Mouse (Mus musculus): ENCODE results near the gene Fxyd5.

Gene Fxyd5

GRCm38 (mm10) chr7:31041023-31041407 is 1.3 kb downstream of the Fxyd5 start:
- DNase-seq (ENCODE audit: low read depth in 1 of 2, low spot score in 2 of 2) = no peak

GRCm38 (mm10) chr7:31040281-31041022 is 1.8 kb downstream of the Fxyd5 start:
- DNase-seq (ENCODE audit: low read depth in 1 of 2, low spot score in 2 of 2) = no peak

DNA sequence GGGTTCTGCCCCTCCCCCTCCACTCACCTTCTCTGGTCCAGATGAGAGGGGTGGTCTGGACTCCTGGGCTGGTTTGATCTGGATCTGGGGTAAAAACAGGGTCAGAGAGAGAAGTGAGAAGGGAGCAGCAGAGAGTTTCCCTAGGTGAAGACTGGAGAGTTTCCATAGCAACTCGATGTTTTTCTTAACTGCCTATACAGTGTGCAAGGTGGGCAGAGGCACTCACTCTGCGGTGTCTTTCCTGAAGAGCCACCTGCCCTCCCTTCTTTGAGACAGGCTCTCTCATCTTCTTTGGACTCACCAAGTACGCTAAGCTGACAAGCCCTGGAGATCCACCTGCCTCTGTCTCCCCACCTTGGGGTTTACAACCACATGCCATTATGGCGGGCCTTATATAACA is 3.3 kb downstream of the Fxyd5 start:
- no peak for DNase-seq (ENCODE audit: low read depth in 1 of 2, low spot score in 2 of 2)

GRCm38 (mm10) chr7:31037675-31038074 is 4.6 kb downstream of the Fxyd5 start:
- no peak for DNase-seq (ENCODE audit: low read depth in 1 of 2, low spot score in 2 of 2)

DNA sequence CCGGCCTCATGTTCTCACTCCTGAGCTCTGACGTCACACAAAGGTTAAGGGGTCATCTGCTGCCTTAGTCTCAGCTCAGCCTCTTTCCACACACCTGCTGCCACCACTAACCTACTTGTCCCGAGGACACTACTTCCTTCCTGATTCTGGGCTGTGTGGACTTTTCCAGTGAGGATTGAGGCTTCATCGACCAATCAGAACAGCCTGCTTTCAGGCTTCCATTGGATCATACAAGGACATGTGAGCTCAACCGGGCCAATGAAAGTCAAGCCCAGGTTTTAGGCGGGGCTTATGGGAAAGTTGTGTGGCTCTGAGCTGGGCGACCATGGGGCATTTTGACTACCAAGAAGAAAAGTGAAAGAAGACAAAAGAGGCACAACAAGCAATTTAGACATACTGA is 5.4 kb downstream of the Fxyd5 start:
- DNase-seq (ENCODE audit: low read depth in 1 of 2, low spot score in 2 of 2) = peak in 1 of 2 experiments; percentile 44

DNA sequence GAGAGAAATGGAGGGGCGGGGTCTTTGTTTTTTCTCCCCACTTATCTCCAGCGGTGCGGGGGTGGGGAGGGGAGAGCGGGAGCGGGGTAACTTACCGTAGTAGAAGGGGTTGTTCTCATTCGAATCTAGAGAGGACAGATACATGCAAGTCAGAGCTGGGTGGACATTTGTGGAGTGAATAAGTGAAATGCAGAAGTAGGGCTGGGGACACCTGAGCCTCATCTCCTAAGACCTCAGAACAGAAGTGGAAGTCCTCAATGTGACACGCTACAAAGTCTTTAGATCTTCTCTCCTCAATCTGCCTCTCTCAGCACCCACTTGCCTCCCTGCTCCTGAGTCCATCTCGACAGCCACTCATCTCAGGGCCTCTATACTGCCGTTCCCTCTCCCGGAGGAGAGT is 7.0 kb downstream of the Fxyd5 start:
- DNase-seq (ENCODE audit: low read depth in 1 of 2, low spot score in 2 of 2) = no peak

DNA sequence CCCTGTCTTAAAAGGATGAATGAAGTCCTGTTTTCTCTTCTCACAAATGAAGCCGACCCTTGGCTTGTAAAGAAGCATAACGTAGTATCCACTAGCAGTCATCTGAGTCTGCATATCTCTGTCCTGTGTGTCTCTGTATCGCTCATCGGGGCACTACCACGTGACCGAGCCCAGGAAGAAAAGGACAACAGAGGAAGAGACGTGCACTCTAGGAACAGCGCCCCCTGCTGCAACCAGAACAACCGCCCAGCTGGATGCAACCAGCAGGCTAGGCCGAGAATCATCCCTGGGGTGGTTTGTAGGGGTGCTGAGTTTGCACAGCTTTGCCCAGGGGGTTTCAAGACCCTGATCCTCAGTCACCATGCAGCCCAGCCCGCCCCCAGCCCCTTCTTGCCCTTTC is 7.5 kb downstream of the Fxyd5 start:
- DNase-seq (ENCODE audit: low read depth in 1 of 2, low spot score in 2 of 2) = no peak

- peak in 1 of 2 experiments; percentile 57 for DNase-seq (ENCODE audit: low read depth in 1 of 2, low spot score in 2 of 2)
Measured at GRCm38 (mm10) chr7:31033409-31034165, 8.7 kb downstream of the Fxyd5 start.

DNA sequence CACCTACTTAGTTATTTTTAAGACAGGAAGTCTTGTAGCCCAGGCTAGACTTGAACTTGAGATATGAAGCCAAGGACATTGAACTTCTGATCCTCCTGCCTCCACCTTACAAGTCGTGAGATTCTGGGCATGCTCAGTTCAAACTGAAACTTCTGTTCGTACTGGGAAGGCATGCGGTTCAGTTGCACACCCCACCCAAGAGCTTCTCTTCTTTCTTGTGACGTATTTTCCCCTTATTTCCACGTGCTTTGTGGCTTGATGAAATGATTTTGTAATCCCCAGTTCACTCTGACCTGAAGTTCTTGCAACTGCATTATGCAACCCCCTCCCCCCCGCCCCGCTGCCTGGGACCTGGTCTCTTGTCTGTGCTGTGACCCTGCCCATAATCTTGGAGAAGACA is 10.6 kb downstream of the Fxyd5 start:
- no peak for DNase-seq (ENCODE audit: low read depth in 1 of 2, low spot score in 2 of 2)

DNA sequence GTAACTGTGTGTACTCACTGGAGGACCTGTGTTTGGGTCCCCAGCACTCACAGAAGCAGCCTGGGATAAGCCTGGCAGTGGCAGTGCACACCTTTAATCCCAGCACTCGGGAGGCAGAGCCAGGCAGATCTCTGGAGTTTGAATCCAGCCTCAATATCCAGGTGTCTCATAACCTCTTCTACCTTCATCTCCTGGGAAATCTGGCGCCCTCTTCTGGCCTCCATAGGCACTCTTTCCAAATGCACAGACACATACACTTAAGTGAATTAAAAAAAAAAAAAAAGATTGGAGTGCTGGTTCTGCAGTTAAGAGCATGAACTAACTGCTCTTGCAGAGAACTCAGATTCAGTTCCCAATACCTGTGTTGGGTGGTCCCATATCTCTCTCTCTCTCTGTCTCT is 11.6 kb downstream of the Fxyd5 start:
- DNase-seq (ENCODE audit: low read depth in 1 of 2, low spot score in 2 of 2) = no peak

DNA sequence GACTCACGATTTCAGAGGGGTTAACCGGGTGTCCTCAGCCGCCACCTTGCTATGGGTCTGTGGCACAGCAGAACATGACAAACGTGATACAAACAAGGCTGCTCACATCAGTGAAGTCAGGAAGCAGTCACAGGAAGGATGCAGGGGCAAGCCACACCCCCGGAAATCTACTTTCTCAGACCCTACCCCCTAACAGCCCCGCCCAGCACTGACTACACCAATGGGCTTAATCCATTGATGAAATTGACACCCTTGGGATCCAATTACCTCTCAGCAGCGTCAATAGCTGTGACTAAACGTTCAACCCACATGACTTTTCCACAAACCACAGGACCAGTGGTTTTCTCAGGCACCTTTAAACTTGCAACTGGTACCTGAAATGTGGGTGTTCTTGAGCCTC is 13.7 kb downstream of the Fxyd5 start:
- no peak for DNase-seq (ENCODE audit: low read depth in 1 of 2, low spot score in 2 of 2)

- DNase-seq (ENCODE audit: low read depth in 1 of 2, low spot score in 2 of 2) = no peak
Measured at GRCm38 (mm10) chr7:31017104-31017901, 25.0 kb downstream of the Fxyd5 start.

DNA sequence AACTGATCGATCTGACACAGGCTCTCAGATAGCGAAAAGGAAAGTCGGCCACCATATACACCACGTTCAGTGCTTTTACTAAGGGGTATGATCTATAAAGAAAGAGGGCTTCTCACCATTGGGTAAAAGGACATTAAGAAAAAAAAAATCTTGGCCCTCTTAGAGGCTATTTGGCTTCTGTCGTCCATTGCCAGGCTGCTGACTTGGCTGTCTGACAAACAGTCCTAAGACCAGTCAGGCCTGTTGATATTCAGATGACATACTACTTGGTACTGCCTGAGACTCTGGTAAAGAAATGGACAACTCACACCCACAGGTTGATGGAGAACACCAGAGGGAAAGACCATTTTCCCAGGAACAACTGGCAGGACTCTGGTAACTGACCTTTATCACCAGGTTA is 29.3 kb downstream of the Fxyd5 start:
- DNase-seq (ENCODE audit: low read depth in 1 of 2, low spot score in 2 of 2) = no peak

- no peak for DNase-seq (ENCODE audit: low read depth in 1 of 2, low spot score in 2 of 2)
Measured at GRCm38 (mm10) chr7:31008889-31009288, 33.4 kb downstream of the Fxyd5 start.

DNA sequence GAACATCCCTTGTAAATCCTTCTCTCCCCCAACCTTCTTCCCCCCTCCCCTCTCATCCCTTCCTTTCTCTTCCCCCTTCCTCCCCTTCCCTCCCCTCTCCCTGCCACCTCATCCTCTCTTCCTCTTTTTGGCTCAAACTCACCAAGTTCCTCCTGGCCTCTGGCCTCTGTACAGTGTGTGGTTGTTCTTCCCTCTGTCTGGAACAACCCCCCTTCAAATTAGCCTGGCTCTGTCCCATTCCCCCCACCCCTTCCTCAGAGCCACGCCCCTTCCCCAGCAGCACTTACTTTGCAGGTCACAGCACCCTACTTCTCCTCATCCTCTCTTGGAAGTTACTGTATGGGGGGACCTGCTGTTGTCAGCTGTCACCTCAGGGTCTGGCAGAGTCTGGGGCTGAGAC is 34.1 kb downstream of the Fxyd5 start:
- peak in 1 of 2 experiments; percentile 16 for DNase-seq (ENCODE audit: low read depth in 1 of 2, low spot score in 2 of 2)

- DNase-seq (ENCODE audit: low read depth in 1 of 2, low spot score in 2 of 2) = no peak
Measured at GRCm38 (mm10) chr7:31007775-31008174, 34.5 kb downstream of the Fxyd5 start.

DNA sequence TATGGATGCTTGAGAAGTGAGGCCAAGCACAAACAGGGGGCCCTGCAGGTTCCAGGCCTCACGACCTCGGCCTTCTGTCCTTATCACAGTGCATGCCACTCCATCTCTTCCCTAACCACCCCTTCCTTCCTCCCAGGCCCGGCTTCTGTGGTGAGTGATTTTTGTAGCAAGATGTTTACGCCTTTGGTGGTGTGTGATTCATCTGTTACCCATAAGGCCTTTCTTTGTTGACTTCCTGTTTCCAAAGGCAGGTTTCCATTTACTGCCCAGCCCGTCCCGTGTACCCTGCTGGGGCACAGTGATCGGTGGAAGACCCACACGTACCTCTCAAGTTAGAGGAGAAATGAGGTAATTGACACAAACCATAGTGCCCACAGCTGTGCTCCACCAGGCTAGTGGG is 39.6 kb downstream of the Fxyd5 start:
- peak; percentile 60 to 65 for DNase-seq (ENCODE audit: low read depth in 1 of 2, low spot score in 2 of 2)

DNA sequence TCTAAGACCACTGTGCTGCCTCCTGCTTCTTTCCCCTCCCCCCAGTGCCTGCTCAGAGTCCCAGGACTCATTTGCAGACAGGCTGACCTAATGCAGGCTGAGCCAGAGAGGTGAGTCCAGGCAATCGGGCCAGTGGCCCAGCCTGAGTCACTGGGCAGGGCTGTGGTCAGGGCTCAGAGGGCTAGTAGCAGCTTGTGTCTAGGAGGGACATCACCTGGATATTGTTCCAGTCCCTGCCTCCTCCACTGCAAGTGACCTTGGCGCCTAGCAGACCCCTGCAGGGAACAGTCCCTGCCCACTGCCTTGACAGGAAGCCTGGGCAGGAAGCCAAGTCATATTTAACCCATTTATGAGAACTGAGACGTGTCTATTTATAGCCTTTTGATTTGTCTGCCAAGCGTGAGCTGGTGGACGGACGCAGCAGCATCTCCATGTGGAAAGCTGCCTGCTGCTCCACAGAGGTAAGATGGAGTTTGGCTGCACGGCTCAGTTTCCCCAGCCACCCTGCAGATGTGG is 41.7 kb downstream of the Fxyd5 start:
- DNase-seq (ENCODE audit: low read depth in 1 of 2, low spot score in 2 of 2) = peak; percentile 11 to 30

DNA sequence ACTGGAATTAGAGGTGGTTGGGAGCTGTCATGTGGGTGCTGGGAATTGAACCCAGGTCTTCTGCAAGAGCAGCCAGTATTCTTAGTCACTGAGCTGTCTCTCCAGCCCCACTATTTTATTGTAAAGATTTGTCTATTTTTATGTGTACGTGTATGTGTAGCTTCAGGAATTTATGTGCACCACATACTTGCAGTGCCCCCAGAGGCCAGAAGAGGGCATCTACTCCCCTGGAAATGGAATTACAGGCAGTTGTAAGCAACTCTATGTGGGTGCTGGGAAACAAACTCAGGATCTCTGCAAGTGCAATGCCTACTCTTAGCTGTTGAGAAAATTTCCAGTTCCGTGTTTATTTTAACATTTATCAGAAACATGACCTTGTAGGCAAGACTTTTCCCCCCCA is 45.8 kb downstream of the Fxyd5 start:
- no peak for DNase-seq (ENCODE audit: low read depth in 1 of 2, low spot score in 2 of 2)

DNA sequence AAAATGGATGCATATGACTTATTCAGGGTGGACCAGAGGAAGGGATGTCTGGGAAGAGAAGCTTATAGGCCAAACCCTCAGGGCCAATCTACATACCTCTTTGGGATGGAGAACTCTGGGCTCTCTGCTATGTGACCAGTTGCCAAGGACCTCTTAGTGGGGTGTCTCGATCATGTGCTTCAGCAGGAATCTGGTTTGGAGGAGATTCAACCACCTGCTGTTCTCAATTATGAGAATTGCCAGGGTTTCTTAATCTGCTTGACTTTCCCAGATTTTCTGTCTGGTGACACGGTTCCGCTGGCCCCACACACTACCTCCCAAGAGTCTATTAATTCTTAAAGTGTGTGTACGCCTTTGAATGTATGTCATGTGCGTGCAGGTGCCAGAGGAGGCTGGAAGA is 48.3 kb downstream of the Fxyd5 start:
- DNase-seq (ENCODE audit: low read depth in 1 of 2, low spot score in 2 of 2) = no peak

DNA sequence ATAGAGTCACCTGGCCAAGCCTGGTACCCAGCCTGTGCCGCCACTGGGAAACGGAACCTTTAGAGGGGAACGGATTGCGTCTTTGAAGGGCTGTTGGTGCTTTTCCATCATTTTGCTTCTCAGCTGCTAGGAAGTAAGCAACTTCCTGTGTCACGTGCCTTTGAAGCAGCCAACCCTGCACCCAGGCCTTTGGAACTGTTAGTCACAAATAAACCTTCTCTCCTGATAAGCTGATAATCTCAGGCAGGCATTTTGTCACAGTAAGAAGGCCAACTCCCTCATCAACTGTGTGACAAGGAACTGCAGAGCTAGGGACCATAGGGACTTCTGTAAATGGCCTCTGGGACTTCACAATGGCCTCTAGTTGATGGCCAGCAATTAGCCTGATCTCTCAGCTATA is 50.1 kb downstream of the Fxyd5 start:
- DNase-seq (ENCODE audit: low read depth in 1 of 2, low spot score in 2 of 2) = no peak

Data from monocyte, adult 2 months (primary cell).